Mouse (Mus musculus) fat pad, adult 2 months (tissue): Measurements from ENCODE around the gene Vmn1r26.
"Not testable (repeated sequence)": the region's sequence is repeated elsewhere in the genome, so short reads cannot be mapped to it uniquely, and the experiment has no call there.

ENCODE experiments used
- DNase-seq: peaks from one replicate; pipeline ENCODE4 v3.0.0-alpha.2; 2011; ENCODE audit warnings: low read depth, low spot score; ENCODE audit errors: extremely low read depth

The Vmn1r26 gene

DNA sequence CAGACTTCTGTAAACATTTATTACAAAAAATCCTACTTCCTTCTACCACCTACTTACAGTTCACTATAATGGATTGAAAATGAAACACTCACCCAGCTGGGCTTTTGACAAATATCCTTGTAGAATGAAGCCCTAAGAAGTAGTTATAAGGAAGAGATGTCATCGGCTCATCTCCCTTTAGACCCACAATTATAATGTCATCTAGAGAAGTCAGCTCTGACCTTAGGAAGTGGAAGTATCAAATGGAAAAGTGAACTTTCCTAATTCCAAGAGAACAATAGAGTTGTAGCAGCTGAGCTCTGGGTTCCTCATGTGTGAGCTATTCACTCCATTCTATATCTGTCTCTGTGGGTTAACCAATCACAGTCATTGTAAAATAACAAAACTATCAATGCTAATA lies at the start of gene Vmn1r26:
TSS of gene Vmn1r26 (minus strand) at position 101 of the 400 bp plus-strand sequence.
- DNase-seq: no peak

DNA sequence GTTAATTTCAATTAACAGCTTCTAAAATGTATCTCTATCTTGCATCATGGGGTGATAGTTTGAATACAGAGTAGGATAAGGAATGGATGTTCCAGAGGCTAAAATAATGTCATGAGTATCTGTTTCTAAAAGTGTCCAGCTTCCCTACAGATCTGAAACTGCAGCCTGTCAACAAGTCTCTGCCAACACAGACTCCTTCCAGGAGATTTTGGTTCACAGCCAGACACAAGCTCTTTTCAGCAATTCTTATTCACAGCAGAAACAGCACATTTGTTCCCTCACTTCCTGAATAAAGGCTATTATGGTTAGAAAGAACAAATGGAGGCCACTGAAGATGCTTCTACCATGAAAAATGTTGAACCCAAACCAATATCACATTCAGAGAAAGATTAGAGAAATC lies 29.1 kb upstream of the Vmn1r26 start:
- no peak for DNase-seq

DNA sequence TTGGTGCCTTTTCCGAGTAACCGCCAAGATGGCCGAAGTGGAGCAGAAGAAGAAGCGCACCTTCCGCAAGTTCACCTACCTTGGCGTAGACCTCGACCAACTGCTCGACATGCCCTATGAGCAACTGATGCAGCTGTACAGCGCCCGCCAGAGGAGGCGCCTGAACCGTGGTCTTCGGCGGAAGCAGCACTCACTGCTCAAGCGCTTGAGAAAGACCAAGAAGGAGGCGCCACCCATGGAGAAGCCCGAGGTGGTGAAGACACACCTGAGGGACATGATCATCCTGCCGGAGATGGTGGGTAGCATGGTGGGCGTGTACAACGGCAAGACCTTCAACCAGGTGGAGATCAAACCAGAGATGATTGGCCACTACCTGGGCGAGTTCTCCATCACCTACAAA lies 2.5 kb upstream of the Vmn1r26 start:
- not testable (repeated sequence) for DNase-seq

DNA sequence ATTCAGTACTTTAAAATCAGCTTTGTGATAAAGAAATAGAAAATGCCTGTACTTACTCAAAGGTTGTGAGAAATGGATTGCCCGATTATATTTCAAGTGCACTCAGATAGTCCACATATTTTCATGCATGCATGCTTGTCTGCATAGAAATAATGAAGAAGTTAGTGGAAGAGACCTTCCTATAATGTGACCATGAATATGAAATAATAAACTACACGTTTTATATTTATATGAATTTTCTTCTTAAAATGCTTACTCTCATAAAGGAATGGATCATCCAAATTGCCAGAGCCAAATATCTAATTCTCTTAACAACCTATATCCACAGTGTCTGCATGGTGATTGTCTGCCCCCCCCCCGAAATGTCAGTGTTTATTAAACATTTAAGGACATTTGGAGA lies 34.2 kb downstream of the Vmn1r26 start, which contains the start of gene Vmn1r25:
TSS of gene Vmn1r25 (minus strand) at position 101 of the 400 bp plus-strand sequence.
- no peak for DNase-seq

DNA sequence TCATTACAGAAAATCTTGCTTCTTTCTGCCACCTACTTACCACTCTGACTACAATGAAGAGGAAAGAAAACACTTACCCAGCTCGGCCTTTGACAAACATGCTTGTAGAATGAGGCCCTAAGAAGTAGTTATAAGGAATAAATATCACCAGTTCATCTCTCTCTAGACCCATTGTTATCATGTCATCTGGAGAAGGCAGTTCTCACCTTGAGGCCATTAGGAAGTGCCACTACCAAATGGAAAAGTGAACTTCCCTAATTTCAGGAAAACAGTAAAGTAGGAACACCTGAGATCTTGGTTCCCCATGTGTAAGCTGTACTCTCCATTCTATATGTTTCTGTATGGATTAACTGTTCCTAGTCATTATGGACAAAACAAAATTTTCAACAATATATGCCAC lies 53.6 kb downstream of the Vmn1r26 start, which contains the start of gene Vmn1r24:
TSS of gene Vmn1r24 (minus strand) at position 101 of the 400 bp plus-strand sequence.
- not testable (repeated sequence) for DNase-seq
